Mouse (Mus musculus) stomach, embryonic 15.5 days (tissue): ENCODE data around the gene Golph3. TPM values are rescaled to one million over a fixed set of nuclear protein-coding genes. Genes with fewer than 3 reads are reported as not detected.
A peak's percentile ranks its signal among the peaks of the same experiment; 100 is the strongest.

Experiments used
- ATAC-seq: fragments of 200-750 bp; cut with Nextera tagmentation; 2 replicates; pipeline ENCODE4 v1.8.0; 2017; ENCODE audit warnings: low read depth, moderate number of reproducible peaks, moderate TSS enrichment; ENCODE audit not compliant: insufficient read depth, low FRiP score
- H3K27ac ChIP-seq: fragments of 300-500 bp; sonication (generic); 2 replicates; pipeline ENCODE4 v1.5.1; 2015; ENCODE audit warnings: mild to moderate bottlenecking, inconsistent platforms
- H3K27me3 ChIP-seq: fragments of 300-500 bp; sonication (generic); replicated peaks from 2 replicates; pipeline ENCODE4 v1.6.1; 2015; ENCODE audit warnings: inconsistent platforms
- H3K36me3 ChIP-seq: fragments of 300-500 bp; sonication (generic); 2 replicates; pipeline ENCODE4 v1.6.1; 2015; ENCODE audit warnings: inconsistent platforms
- H3K4me1 ChIP-seq: fragments of 300-500 bp; sonication (generic); 2 replicates; pipeline ENCODE4 v1.6.1; 2015; ENCODE audit warnings: inconsistent platforms
- H3K4me2 ChIP-seq: fragments of 300-500 bp; sonication (generic); 2 replicates; pipeline ENCODE4 v1.6.1; 2015; ENCODE audit warnings: mild to moderate bottlenecking, inconsistent platforms
- H3K4me3 ChIP-seq: fragments of 300-500 bp; sonication (generic); replicated peaks from 2 replicates; pipeline ENCODE4 v1.5.1; 2015; ENCODE audit warnings: inconsistent platforms
- H3K9ac ChIP-seq: fragments of 300-500 bp; sonication (generic); 2 replicates; pipeline ENCODE4 v1.6.1; 2015; ENCODE audit warnings: inconsistent platforms
- H3K9me3 ChIP-seq: fragments of 300-500 bp; sonication (generic); 2 replicates; pipeline ENCODE4 v1.6.1; 2016; ENCODE audit warnings: inconsistent platforms
- WGBS: fragments of 180-500 bp; shearing (Covaris S2); methylation state at CpG from one replicate; pipeline ENCODE4 v1.1.7; 2015; 5-methylcytosine and 5-hydroxymethylcytosine counted together
- polyA plus RNA-seq: library from polyadenylated mRNA; unstranded; fragments of >200 nt; fragmentation: Nextera tagmentation; extraction: Ambion mirVana; gene quantifications from 2 replicates; pipeline ENCODE4 v1.2.1, GENCODE M21; 2015

The Golph3 gene
- polyA plus RNA-seq, 1 experiment from 2014 or later, result 91.4 TPM

- peak overlapping the region; percentile 86 for H3K27ac ChIP-seq
- no peaks in the 10 kb centered on the region for H3K9me3 ChIP-seq
- 1% methylated on average over 22 of the region's 22 CpGs for WGBS
- H3K4me3 ChIP-seq, result peak overlapping the region; percentile 100
- no peaks in the 10 kb centered on the region for H3K36me3 ChIP-seq
- H3K9ac ChIP-seq, result peak overlapping the region; percentile 76; the same call in 1 of the 2 replicates
- ATAC-seq, result peak; percentile 9
- H3K4me1 ChIP-seq, result peaks cover 9% of the 10 kb centered on the region; the same call in 1 of the 2 replicates
- peak overlapping the region; percentile 76 for H3K4me2 ChIP-seq
- no peaks in the 10 kb centered on the region for H3K27me3 ChIP-seq
Measured at GRCm38 (mm10) chr15:12320441-12321090, 684 bp upstream of the Golph3 start.

- Histone ChIP-seq H3K4me3 (peak within 1 kb of the TSS; percentile 100), H3K36me3 (no peaks in the 10 kb centered on the region), H3K27me3 (no peaks in the 10 kb centered on the region), H3K4me2 (peak within 1 kb of the TSS; percentile 76), H3K4me1 (peaks cover 11% of the 10 kb centered on the region; the same call in 1 of the 2 replicates), H3K9me3 (no peaks in the 10 kb centered on the region), H3K27ac (peak within 1 kb of the TSS; percentile 93), H3K9ac (peak within 1 kb of the TSS; percentile 97)
- ATAC-seq, result peak; percentile 28; the same call in 1 of the 2 replicates
- under 1% methylated on average over 70 of the region's 70 CpGs for WGBS
Measured at GRCm38 (mm10) chr15:12321788-12322621, 755 bp downstream of the Golph3 start, which contains the start of gene 1810049J17Rik. TSS of gene 1810049J17Rik (minus strand) at chr15:12321899.

GRCm38 (mm10) chr15:12322676-12323402 is 1.6 kb downstream of the Golph3 start:
- H3K9me3 ChIP-seq, result no peaks in the 10 kb centered on the region
- peak overlapping the region; percentile 76 for H3K4me2 ChIP-seq
- peak overlapping the region; percentile 100 for H3K4me3 ChIP-seq
- no peaks in the 10 kb centered on the region for H3K27me3 ChIP-seq
- WGBS, result 8% methylated on average over 9 of the region's 9 CpGs
- no peak overlapping the region for H3K27ac ChIP-seq
- peak overlapping the region; percentile 97; the same call in 1 of the 2 replicates for H3K9ac ChIP-seq
- no peaks in the 10 kb centered on the region for H3K36me3 ChIP-seq
- ATAC-seq, result no peak
- peaks cover 11% of the 10 kb centered on the region; the same call in 1 of the 2 replicates for H3K4me1 ChIP-seq

- Histone ChIP-seq H3K9me3 (no peaks in the 10 kb centered on the region), H3K27ac (no peak overlapping the region), H3K4me1 (peaks cover 11% of the 10 kb centered on the region; the same call in 1 of the 2 replicates), H3K4me3 (no peak overlapping the region), H3K9ac (no peak overlapping the region), H3K36me3 (no peaks in the 10 kb centered on the region), H3K4me2 (no peak overlapping the region), H3K27me3 (no peaks in the 10 kb centered on the region)
- WGBS, result 84% methylated on average over 1 of the region's 1 CpGs
- ATAC-seq, result no peak
Measured at GRCm38 (mm10) chr15:12324326-12324725, 3.1 kb downstream of the Golph3 start.

- ATAC-seq, result no peak
- Histone ChIP-seq H3K4me2 (no peak overlapping the region), H3K4me3 (no peak overlapping the region), H3K9ac (no peak overlapping the region), H3K27ac (no peak overlapping the region), H3K27me3 (no peaks in the 10 kb centered on the region), H3K4me1 (peaks cover 16% of the 10 kb centered on the region; the same call in 1 of the 2 replicates), H3K36me3 (no peaks in the 10 kb centered on the region), H3K9me3 (no peaks in the 10 kb centered on the region)
- 80% methylated on average over 3 of the region's 3 CpGs for WGBS
Measured at GRCm38 (mm10) chr15:12330389-12330788, 9.1 kb downstream of the Golph3 start.

GRCm38 (mm10) chr15:12330892-12331291 is 9.6 kb downstream of the Golph3 start:
- no peak for ATAC-seq
- Histone ChIP-seq H3K4me1 (peaks cover 13% of the 10 kb centered on the region; the same call in 1 of the 2 replicates), H3K9me3 (no peaks in the 10 kb centered on the region), H3K27me3 (no peaks in the 10 kb centered on the region), H3K4me2 (no peak overlapping the region), H3K27ac (peak overlapping the region; percentile 35; the same call in 1 of the 2 replicates), H3K4me3 (no peak overlapping the region), H3K36me3 (no peaks in the 10 kb centered on the region), H3K9ac (no peak overlapping the region)

GRCm38 (mm10) chr15:12331300-12331699 is 10.1 kb downstream of the Golph3 start:
- H3K27ac ChIP-seq, result peak overlapping the region; percentile 35; the same call in 1 of the 2 replicates
- no peak overlapping the region for H3K9ac ChIP-seq
- WGBS, result 25% methylated on average over 1 of the region's 1 CpGs
- no peaks in the 10 kb centered on the region for H3K27me3 ChIP-seq
- no peak overlapping the region for H3K4me3 ChIP-seq
- no peaks in the 10 kb centered on the region for H3K36me3 ChIP-seq
- H3K4me1 ChIP-seq, result peaks cover 13% of the 10 kb centered on the region; the same call in 1 of the 2 replicates
- ATAC-seq, result no peak
- H3K9me3 ChIP-seq, result no peaks in the 10 kb centered on the region
- no peak overlapping the region for H3K4me2 ChIP-seq

GRCm38 (mm10) chr15:12334381-12334780 is 13.1 kb downstream of the Golph3 start:
- Histone ChIP-seq H3K4me3 (no peak overlapping the region), H3K27ac (no peak overlapping the region), H3K9me3 (no peaks in the 10 kb centered on the region), H3K36me3 (no peaks in the 10 kb centered on the region), H3K9ac (no peak overlapping the region), H3K27me3 (no peaks in the 10 kb centered on the region), H3K4me1 (peaks cover 13% of the 10 kb centered on the region; the same call in 1 of the 2 replicates), H3K4me2 (no peak overlapping the region)
- ATAC-seq, result no peak
- 80% methylated on average over 4 of the region's 4 CpGs for WGBS

GRCm38 (mm10) chr15:12337030-12337778 is 16.0 kb downstream of the Golph3 start:
- WGBS, result 85% methylated on average over 4 of the region's 4 CpGs

GRCm38 (mm10) chr15:12337779-12338137 is 16.5 kb downstream of the Golph3 start:
- 68% methylated on average over 3 of the region's 3 CpGs for WGBS
- Histone ChIP-seq H3K27ac (no peak overlapping the region), H3K4me2 (no peak overlapping the region), H3K27me3 (no peaks in the 10 kb centered on the region), H3K9ac (no peak overlapping the region), H3K4me3 (no peak overlapping the region), H3K9me3 (no peaks in the 10 kb centered on the region), H3K36me3 (peaks cover 5% of the 10 kb centered on the region), H3K4me1 (no peaks in the 10 kb centered on the region)
- no peak for ATAC-seq

More at GRCm38 (mm10) chr15:12337030-12337778, 16.0 kb downstream of the Golph3 start:
- Histone ChIP-seq H3K4me3 (no peak overlapping the region), H3K36me3 (peaks cover 3% of the 10 kb centered on the region), H3K27me3 (no peaks in the 10 kb centered on the region), H3K4me1 (no peaks in the 10 kb centered on the region), H3K4me2 (no peak overlapping the region), H3K27ac (no peak overlapping the region), H3K9ac (no peak overlapping the region), H3K9me3 (no peaks in the 10 kb centered on the region)
- no peak for ATAC-seq
